Mouse (Mus musculus): ENCODE data around the gene Stk16. TPM values are rescaled to one million over a fixed set of nuclear protein-coding genes. Genes with fewer than 3 reads are reported as not detected.
"Not testable (repeated sequence)": the region's sequence is repeated elsewhere in the genome, so short reads cannot be mapped to it uniquely, and the experiment has no call there.

The Stk16 gene
- polyA plus RNA-seq, 1 experiment from 2014 or later = 128 TPM

- DNase-seq (ENCODE audit: low spot score) (no peak), ATAC-seq (ENCODE audit: low FRiP score) (no peak)
- no peaks in the 10 kb centered on the region for H3K9me3 ChIP-seq (ENCODE audit: control insufficient read depth, low read length)
- no peaks in the 10 kb centered on the region for H3K36me3 ChIP-seq (replicated peaks; ENCODE audit: control insufficient read depth, insufficient read depth)
- no peak overlapping the region for H3K27ac ChIP-seq
- WGBS = 81% methylated on average over 7 of the region's 7 CpGs
- H3K4me1 ChIP-seq (replicated peaks; ENCODE audit: control insufficient read depth, insufficient read depth, low read length) = no peaks in the 10 kb centered on the region
- H3K4me2 ChIP-seq (replicated peaks) = no peak overlapping the region
- H3K4me3 ChIP-seq (replicated peaks; ENCODE audit: low read length) = no peak overlapping the region
- no peaks in the 10 kb centered on the region for H3K27me3 ChIP-seq (ENCODE audit: control insufficient read depth, insufficient read depth, low read length)
- no peak overlapping the region for H3K9ac ChIP-seq
Measured at GRCm38 (mm10) chr1:75230335-75230994, 19.8 kb downstream of the Stk16 start.

GRCm38 (mm10) chr1:75231224-75231623 lies 20.6 kb downstream of the Stk16 start:
- H3K4me2 ChIP-seq (replicated peaks) = no peak overlapping the region
- DNase-seq (ENCODE audit: low spot score) = no peak
- H3K27me3 ChIP-seq (ENCODE audit: control insufficient read depth, insufficient read depth, low read length) = no peaks in the 10 kb centered on the region
- no peak for ATAC-seq (ENCODE audit: low FRiP score)
- H3K4me1 ChIP-seq (replicated peaks; ENCODE audit: control insufficient read depth, insufficient read depth, low read length) = 0 out of 2 replicates have a peak, but pooled peaks cover 4% of the 10 kb centered on the region
- 82% methylated on average over 4 of the region's 4 CpGs for WGBS
- H3K4me3 ChIP-seq (replicated peaks; ENCODE audit: low read length) = no peak overlapping the region
- H3K9me3 ChIP-seq (ENCODE audit: control insufficient read depth, low read length) = no peaks in the 10 kb centered on the region
- no peak overlapping the region for H3K27ac ChIP-seq
- H3K9ac ChIP-seq = no peak overlapping the region
- no peaks in the 10 kb centered on the region for H3K36me3 ChIP-seq (replicated peaks; ENCODE audit: control insufficient read depth, insufficient read depth)

- DNase-seq (ENCODE audit: low spot score) = no peak
- H3K4me1 ChIP-seq (replicated peaks; ENCODE audit: control insufficient read depth, insufficient read depth, low read length) = 0 out of 2 replicates have a peak, but pooled peaks cover 4% of the 10 kb centered on the region
- H3K4me2 ChIP-seq (replicated peaks) = no peak within 1 kb of the TSS
- no peaks in the 10 kb centered on the region for H3K27me3 ChIP-seq (ENCODE audit: control insufficient read depth, insufficient read depth, low read length)
- no peaks in the 10 kb centered on the region for H3K36me3 ChIP-seq (replicated peaks; ENCODE audit: control insufficient read depth, insufficient read depth)
- H3K9me3 ChIP-seq (ENCODE audit: control insufficient read depth, low read length) = no peaks in the 10 kb centered on the region
- 75% methylated on average over 5 of the region's 5 CpGs for WGBS
- no peak for ATAC-seq (ENCODE audit: low FRiP score)
- H3K4me3 ChIP-seq (replicated peaks; ENCODE audit: low read length) = no peak within 1 kb of the TSS
- H3K27ac ChIP-seq = no peak within 1 kb of the TSS
- H3K9ac ChIP-seq = no peak within 1 kb of the TSS
Measured at GRCm38 (mm10) chr1:75231664-75232152, 21.1 kb downstream of the Stk16 start, which contains the start of gene A630095N17Rik. Gene A630095N17Rik, minus strand, starts transcription at chr1:75232102.

GRCm38 (mm10) chr1:75232489-75232888 lies 21.9 kb downstream of the Stk16 start:
- not testable (repeated sequence) for H3K27me3 ChIP-seq (ENCODE audit: control insufficient read depth, insufficient read depth, low read length); H3K27ac ChIP-seq; ATAC-seq (ENCODE audit: low FRiP score); DNase-seq (ENCODE audit: low spot score); H3K9me3 ChIP-seq (ENCODE audit: control insufficient read depth, low read length); H3K9ac ChIP-seq; H3K4me3 ChIP-seq (replicated peaks; ENCODE audit: low read length); H3K4me2 ChIP-seq (replicated peaks); H3K36me3 ChIP-seq (replicated peaks; ENCODE audit: control insufficient read depth, insufficient read depth)
- H3K4me1 ChIP-seq (replicated peaks; ENCODE audit: control insufficient read depth, insufficient read depth, low read length) = peaks cover 11% of the 10 kb centered on the region
- WGBS = 76% methylated on average over 4 of the region's 4 CpGs

- H3K27ac ChIP-seq = no peak overlapping the region; the same call in 1 of the 2 replicates
- H3K27me3 ChIP-seq (ENCODE audit: control insufficient read depth, insufficient read depth, low read length) = no peaks in the 10 kb centered on the region
- WGBS = under 1% methylated on average over 8 of the region's 8 CpGs
- peaks cover 15% of the 10 kb centered on the region for H3K4me1 ChIP-seq (replicated peaks; ENCODE audit: control insufficient read depth, insufficient read depth, low read length)
- no peak overlapping the region for H3K4me2 ChIP-seq (replicated peaks)
- no peaks in the 10 kb centered on the region for H3K9me3 ChIP-seq (ENCODE audit: control insufficient read depth, low read length)
- DNase-seq (ENCODE audit: low spot score) = peak; percentile 55
- H3K4me3 ChIP-seq (replicated peaks; ENCODE audit: low read length) = no peak overlapping the region
- H3K36me3 ChIP-seq (replicated peaks; ENCODE audit: control insufficient read depth, insufficient read depth) = peaks cover 6% of the 10 kb centered on the region; the same call in 1 of the 2 replicates
- no peak overlapping the region for H3K9ac ChIP-seq
- peak; percentile 64 for ATAC-seq (ENCODE audit: low FRiP score)
Measured at GRCm38 (mm10) chr1:75234606-75235005, 24.0 kb downstream of the Stk16 start.

GRCm38 (mm10) chr1:75236117-75237050 lies 25.7 kb downstream of the Stk16 start, which contains the start of gene Dnajb2:
Gene Dnajb2, plus strand, starts transcription at chr1:75236406.
- Histone ChIP-seq H3K4me2 (replicated peaks) (peak within 1 kb of the TSS; percentile 83), H3K9me3 (ENCODE audit: control insufficient read depth, low read length) (no peaks in the 10 kb centered on the region), H3K36me3 (replicated peaks; ENCODE audit: control insufficient read depth, insufficient read depth) (peaks cover 20% of the 10 kb centered on the region), H3K27me3 (ENCODE audit: control insufficient read depth, insufficient read depth, low read length) (no peaks in the 10 kb centered on the region), H3K27ac (peak within 1 kb of the TSS; percentile 87), H3K4me1 (replicated peaks; ENCODE audit: control insufficient read depth, insufficient read depth, low read length) (peaks cover 15% of the 10 kb centered on the region), H3K9ac (peak within 1 kb of the TSS; percentile 85), H3K4me3 (replicated peaks; ENCODE audit: low read length) (peak within 1 kb of the TSS; percentile 63)
- ATAC-seq (ENCODE audit: low FRiP score) = peak; percentile 89
- peak; percentile 68 for DNase-seq (ENCODE audit: low spot score)
- 1% methylated on average over 64 of the region's 64 CpGs for WGBS

- no peak for ATAC-seq (ENCODE audit: low FRiP score)
- 83% methylated on average over 10 of the region's 10 CpGs for WGBS
Measured at GRCm38 (mm10) chr1:75239591-75239990, 29.0 kb downstream of the Stk16 start.

GRCm38 (mm10) chr1:75243411-75243810 lies 32.8 kb downstream of the Stk16 start:
- H3K9me3 ChIP-seq (ENCODE audit: control insufficient read depth, low read length) = no peaks in the 10 kb centered on the region
- no peak overlapping the region for H3K9ac ChIP-seq
- peaks cover 30% of the 10 kb centered on the region for H3K36me3 ChIP-seq (replicated peaks; ENCODE audit: control insufficient read depth, insufficient read depth)
- DNase-seq (ENCODE audit: low spot score) (no peak), ATAC-seq (ENCODE audit: low FRiP score) (no peak)
- no peak overlapping the region for H3K4me3 ChIP-seq (replicated peaks; ENCODE audit: low read length)
- WGBS = 90% methylated on average over 14 of the region's 14 CpGs
- no peak overlapping the region for H3K27ac ChIP-seq
- no peaks in the 10 kb centered on the region for H3K4me1 ChIP-seq (replicated peaks; ENCODE audit: control insufficient read depth, insufficient read depth, low read length)
- no peaks in the 10 kb centered on the region for H3K27me3 ChIP-seq (ENCODE audit: control insufficient read depth, insufficient read depth, low read length)
- no peak overlapping the region for H3K4me2 ChIP-seq (replicated peaks)

More at GRCm38 (mm10) chr1:75239591-75239990, 29.0 kb downstream of the Stk16 start:
- Histone ChIP-seq H3K4me1 (replicated peaks; ENCODE audit: control insufficient read depth, insufficient read depth, low read length) (peaks cover 15% of the 10 kb centered on the region), H3K36me3 (replicated peaks; ENCODE audit: control insufficient read depth, insufficient read depth) (peaks cover 30% of the 10 kb centered on the region), H3K9me3 (ENCODE audit: control insufficient read depth, low read length) (no peaks in the 10 kb centered on the region), H3K9ac (no peak overlapping the region), H3K4me2 (replicated peaks) (no peak overlapping the region), H3K4me3 (replicated peaks; ENCODE audit: low read length) (no peak overlapping the region), H3K27ac (no peak overlapping the region), H3K27me3 (ENCODE audit: control insufficient read depth, insufficient read depth, low read length) (no peaks in the 10 kb centered on the region)
- DNase-seq (ENCODE audit: low spot score) = no peak

Measured in hindbrain, embryonic 14.5 days (tissue).